Mouse (Mus musculus): ENCODE data around the gene Apba3.

- no peak for TF ChIP-seq POLR2A (IDR thresholded peaks at IDR 0.05; ENCODE audit: borderline replicate concordance, extremely low read depth, insufficient read depth, insufficient read length, poor library complexity, severe bottlenecking)
- TF ChIP-seq CTCF (IDR thresholded peaks at IDR 0.05; ENCODE audit: borderline replicate concordance, extremely low read depth, insufficient read depth, insufficient read length) = peak; percentile 39; the same call in 1 of the 2 replicates
These were observed 14.0 kb upstream of the Apba3 start, which contains the start of gene Matk for GRCm38 (mm10) chr10:81252424-81253419.
